Mouse (Mus musculus) urinary bladder, adult 2 months (tissue): Measurements from ENCODE around the gene Sumo2. TPM values are rescaled to one million over a fixed set of nuclear protein-coding genes. Genes with fewer than 3 reads are reported as not detected.
A peak's percentile ranks its signal among the peaks of the same experiment; 100 is the strongest.
"Not testable (repeated sequence)": the region's sequence is repeated elsewhere in the genome, so short reads cannot be mapped to it uniquely, and the experiment has no call there.

Experiments
- DNase-seq: peaks from one replicate; pipeline ENCODE4 v3.0.0; 2022; ENCODE audit warnings: low spot score
- polyA plus RNA-seq: library from polyadenylated mRNA; depleted of rRNA; stranded (reverse); fragments of >200 nt; gene quantifications from 2 replicates; pipeline ENCODE4 v1.2.3, GENCODE M21; 2012

Gene Sumo2
- polyA plus RNA-seq, 1 experiment, result 303 TPM

DNA sequence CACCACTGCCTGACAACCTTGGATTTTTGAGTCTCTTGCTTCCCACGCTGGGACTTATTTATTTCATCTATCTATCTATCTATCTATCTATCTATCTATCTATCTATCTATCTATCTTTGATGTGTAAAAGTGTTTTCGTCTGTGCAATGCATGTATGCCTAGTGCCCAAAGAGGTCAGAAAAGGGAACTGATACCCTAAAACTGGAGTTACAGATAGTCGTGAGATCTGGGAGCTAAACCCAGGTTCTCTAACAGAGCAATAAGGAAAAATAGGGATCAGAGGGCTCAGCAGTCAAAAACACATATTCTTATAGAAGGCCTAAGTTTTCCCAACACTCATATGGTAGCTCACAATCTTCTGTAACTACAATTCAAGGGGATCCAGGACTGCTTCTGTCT lies 16.5 kb downstream of the Sumo2 start:
- DNase-seq, result no peak

DNA sequence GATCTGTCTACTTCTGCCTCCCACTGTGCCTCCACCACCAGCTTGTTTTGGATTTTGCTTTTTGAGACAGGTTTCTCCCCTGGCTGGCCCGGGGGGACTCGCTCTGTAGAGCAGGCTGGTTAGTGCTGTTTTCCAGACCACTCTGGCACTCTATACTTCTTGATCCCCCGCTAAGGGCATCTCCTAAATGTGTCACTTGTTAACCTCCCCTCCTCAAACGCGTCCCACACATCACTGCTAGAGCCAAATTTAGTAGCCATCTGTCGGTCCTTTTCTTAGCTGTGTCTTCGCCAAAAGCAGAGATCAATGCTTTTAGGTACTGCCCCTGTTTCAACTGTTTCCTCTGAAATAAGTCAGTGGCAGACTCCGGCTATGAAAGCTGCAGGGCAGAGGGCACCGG lies 17.4 kb downstream of the Sumo2 start:
- no peak for DNase-seq

DNA sequence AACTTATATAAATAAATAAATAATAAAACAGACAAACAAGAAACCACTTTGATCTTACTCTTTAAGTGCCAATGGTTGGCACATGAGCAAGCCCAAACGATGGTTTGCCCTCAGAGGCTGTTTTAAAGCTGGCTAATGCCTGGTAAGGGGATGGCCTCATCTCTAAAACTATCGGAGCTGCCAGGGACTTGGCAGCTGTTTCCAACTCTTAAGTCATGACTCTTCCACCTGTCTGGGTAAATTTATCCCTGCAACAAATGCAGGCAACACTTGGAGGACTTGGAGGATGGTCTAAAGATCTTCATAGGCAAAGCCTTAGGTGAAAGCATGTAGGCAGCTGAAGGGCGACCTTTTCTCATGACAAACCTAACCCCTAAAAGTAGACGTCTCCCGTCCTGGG lies 19.1 kb downstream of the Sumo2 start:
- no peak for DNase-seq

DNA sequence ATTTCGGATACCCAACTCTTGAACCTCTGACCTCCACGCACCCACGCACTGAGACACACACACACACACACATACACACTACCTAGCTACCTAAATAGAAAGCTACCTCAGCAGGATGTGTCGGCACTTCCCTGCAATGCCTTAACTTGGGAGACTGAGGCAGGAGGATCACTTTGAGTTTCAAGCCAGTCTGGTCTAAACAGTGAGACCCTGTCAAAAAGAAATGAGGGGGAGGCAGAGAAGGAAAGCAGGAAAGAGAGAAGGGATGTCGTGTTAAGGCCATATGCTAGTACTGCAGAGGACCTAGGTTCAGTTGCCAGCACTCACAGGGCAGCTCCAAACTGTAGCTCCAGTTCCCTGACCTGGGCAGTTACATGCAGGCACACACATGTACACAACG lies 21.1 kb downstream of the Sumo2 start:
- no peak for DNase-seq

DNA sequence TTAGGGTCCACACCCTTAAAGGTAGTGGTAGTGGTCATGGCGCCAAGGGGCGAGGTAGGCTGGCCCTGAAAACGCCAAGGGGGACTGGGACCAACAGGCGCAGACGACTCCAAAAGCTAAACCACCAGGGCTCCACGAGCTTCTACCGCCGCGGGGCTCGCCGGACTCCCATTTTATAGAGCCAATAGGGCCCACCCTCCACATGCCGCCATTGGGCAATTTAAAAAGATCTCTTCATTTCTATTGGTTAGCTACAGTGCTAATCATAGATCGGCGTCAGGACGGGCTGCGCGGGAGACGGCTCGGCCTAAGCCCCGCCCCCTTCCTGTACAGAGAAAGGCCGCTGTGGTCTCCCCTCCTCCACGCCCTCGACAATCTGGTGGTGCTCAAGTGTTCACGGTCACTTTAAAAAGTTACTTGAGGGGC lies 21.8 kb downstream of the Sumo2 start, which contains the start of gene Jpt1:
TSS of gene Jpt1 (minus strand) at position 150 of the 426 bp plus-strand sequence.
- peak; percentile 97 for DNase-seq

DNA sequence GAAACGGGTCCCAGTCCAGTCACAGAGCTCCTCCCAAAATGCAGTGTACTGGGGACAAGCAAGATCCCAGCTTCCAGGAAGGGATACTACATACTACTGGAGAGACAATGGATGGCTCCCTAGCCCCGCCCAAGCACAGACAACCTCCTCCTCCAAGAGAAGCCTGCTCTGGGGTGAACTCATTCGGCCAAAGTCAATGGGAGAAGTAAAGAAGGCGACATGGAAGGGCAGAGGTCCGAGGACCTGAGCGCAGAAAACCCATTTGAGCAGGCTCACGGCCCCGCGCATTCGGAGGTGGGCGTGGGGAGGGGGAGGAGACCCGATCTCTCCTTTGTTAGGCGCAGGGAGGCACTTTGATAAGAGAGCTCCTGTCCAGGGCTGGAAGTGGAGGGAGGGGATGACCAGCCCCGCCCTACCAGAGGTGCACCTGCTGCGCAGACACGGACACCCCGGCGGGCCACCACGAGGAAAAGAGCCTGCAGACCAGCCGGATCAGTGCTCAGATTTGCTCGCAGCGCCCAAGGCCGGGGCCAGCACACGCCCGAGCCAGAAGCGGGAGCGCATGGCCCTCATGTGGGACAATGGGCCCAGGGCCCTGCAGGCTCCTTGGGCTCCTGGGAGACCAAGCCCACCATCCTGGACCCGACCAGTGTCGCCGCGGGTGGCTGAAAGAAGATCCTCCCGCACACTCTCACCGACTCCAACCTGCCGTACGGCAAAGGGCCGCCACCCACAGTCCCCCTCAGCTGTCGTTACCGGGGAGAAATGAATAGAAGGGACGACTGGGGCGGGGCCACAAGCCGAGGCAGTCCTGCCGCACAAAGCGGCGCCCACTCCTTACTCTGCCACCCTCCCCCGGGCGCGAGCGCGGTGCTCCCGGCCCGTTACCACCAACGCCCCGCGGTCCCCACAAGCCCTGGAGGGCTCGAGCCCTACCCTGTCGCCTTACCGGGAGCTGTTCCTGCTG lies 22.5 kb downstream of the Sumo2 start:
- peak; percentile 47 for DNase-seq

DNA sequence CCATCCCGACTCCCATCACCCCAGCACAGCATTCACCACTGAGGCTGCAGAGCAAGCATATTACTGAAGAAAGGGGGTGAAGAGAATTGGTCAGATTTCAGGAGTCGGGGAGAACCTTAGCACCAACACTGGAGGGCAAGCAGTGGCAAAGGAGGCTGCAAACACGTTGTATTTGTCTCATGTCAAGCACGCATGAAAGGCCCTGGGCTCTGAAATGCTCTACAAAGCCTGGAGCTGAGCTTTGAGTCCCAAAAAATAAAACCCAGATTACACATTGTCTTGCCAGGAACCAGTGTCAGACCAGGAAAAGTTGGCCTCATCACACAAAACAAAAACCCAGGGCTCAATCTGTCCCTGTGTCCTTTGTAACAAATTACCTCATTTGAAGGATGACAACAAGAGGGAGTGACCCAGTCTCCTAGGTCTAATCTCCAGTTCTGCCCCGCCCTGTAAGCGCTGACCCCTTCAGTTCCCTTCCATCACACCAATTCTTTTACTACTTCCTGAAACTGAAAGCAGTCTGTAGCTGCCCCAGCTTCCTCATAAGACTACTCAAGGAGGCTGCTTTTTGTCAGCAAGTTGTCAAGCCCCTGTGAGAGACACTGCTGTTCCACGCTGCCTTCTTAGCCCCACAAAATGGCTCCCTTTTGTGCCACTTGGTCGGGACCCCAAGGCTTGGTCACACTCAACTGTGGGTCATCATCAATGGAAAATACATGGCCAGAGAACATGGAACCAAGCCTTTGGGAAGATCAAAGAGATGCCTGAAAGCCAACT lies 23.5 kb downstream of the Sumo2 start:
- no peak for DNase-seq

DNA sequence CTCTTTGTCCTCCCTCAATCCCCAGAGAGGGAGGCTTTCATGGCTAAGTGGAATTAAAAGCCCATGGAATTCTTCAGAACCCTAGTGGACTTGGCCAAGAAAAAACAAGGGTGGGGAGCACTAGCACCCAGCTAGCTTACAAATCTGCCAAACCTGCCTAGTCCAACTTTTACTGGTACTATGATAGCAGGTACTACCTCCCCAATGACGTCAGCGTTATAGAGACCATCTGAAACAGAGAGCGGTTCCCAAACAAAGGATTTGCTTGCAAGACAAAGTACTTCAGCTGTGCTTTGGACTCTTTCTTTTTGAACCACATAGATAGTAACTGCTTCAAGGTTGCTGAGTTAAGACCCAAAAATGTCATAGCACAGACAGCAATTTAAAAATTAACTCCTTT lies 24.1 kb downstream of the Sumo2 start:
- no peak for DNase-seq

DNA sequence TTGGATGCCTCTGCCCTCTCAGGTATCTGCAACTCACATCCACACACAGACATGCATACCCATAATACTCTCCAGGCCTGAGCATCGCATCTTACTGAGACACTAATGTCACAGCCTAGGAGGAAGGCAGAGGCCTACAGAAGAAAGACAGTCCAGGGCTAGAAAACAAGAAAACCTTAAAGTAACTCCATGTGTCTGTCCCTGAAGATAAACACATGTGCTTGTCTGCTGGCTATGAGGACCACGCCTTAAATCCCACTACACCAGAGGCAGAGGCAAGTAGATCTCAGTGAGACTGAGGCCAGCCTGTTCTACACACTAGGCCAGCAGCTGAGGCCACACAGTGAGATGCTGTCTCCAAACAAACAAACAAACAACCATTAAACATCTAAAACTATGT lies 25.0 kb downstream of the Sumo2 start:
- DNase-seq, result no peak

DNA sequence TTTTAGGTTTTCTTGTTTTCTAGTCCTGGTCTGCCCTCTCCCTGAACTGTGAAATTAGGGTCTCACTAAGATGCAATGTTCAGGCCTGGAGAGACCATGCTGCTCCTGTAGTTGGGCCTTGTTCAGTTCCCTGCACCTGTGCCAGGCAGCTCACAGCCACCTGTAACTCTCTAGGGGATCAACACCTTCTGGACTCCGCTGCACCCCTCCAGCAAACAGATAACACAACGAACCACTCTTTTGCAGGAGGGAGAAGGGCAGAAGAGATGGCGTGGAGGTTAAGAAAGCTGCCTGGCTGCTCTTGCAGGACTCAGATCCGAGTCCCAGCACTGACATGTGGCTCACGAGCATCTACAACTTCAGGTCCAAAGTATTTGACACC lies 25.6 kb downstream of the Sumo2 start:
- DNase-seq, result no peak

DNA sequence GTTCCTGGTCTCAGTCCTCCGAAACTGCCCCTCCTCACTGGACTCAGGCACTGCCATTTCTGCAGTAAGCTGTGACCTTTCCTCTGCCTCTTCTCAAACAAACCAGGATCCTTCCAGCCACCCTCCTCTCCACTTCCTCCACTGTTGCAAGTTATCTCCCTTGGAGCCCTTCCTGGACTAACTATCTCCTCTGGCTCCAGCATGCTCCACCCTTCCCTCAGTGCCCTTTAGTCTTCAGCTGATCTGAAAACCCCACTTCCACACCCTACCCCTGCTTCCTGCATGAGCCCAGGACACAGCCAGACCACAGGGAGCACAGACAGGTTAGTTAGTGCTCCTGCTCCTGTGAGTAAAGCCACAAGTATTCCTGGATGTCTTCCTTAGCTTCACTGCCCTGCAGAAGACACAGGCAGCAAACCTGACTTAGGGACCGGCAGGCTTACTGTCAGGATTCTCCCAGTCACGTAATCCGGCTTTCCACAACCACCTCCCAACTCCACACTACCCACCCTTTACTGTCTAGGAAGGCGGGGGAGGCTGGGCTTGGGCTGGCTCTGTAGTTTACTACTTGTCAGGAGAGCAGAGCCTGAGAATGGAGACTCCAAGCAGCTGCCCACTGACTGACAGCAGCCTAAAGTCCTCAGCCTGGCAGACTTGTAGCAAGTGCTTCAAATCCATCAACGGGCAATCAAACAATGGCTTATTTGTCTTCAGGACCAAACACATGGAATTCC lies 26.1 kb downstream of the Sumo2 start:
- no peak for DNase-seq

DNA sequence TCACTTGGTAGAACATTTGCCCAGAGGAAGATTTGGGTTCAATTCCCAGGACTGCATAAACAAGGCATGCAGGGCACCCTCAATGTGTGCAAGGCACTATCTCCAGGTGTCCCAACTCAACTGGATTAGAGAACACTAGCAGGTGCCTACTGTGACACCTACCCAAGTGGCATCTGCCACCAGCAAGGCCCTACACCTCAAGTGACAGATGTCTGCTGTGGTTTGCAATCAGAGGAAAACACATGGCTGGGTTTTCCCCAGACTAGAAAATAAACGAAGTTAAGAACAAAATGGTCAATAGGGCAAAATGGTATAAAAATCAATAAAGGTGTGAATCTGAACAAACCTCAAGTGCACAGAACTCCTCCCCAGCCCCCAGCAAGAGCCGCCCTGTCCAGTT lies 28.0 kb downstream of the Sumo2 start:
- no peak for DNase-seq

DNA sequence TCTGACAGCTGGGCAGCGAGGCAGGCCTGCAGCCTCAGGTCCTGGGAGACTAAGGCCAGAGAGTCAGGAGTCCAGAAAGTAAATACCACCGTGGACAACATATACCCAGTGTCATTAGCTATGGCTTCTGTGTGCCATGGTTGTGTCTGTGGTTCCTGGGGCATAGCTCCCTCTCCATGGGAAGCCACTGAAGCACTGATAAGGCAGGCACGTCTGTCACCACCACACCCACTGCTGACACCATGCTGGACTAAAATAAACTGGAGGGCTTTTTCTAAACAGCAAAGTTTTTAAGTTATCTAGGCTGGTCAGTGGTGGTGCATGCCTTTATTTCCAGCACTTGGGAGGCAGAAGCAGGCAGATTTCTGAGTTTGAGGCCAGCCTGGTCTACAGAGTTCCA lies 29.5 kb downstream of the Sumo2 start:
- DNase-seq, result no peak

DNA sequence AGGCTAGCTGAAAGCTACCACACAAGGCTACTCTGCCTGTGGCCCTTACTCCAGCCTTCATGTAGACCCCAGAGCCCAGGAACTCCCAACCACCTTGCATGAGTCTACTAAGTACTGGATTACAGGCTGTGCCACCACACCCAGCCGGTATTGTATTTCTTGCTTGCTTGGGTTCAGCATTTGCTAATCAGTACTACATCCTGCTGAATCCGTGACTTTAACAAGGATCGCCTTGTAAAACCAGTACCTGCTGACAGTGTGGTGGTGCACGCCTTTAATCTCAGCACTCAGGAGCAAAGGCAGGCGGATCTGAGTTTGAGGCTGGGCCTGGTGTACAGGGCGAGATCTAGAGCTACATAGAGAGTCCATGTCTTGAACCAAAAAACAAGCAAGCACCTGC lies 33.4 kb downstream of the Sumo2 start:
- DNase-seq, result no peak

DNA sequence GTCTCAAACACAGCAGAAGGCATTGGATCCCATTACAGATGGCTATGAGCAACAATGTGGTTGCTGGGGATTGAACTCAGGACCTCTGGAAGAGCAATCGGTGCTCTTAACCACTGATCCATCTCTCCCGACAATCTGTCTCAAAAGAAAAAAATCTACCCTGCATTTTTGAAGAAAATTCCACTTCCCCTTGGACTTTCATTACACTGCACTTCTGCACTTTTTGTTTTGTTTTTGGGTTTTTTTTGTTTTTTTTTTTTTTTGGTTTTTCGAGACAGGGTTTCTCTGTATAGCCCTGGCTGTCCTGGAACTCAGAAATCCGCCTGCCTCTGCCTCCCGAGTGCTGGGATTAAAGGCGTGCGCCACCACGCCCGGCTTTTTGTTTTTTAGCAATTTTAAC lies 39.5 kb downstream of the Sumo2 start:
- not testable (repeated sequence) for DNase-seq

DNA sequence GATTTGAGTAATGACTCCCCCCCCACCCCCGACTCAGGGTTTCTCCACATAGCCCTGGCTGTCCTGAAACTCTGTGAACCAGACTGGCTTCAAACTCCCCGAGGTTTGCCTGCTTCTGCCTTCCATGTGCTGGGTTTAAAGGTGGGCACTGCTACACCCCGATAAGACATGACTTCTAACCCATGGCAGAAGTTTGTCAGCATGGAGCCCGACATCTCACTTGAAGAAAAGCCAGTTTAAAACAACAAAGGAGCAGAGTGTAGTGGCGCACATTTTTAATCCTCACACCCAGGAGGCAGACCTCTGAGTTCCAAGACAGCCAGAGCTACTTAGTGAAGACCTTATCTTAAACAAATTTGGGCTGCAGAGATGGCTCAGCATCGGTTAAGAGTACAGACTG lies 43.7 kb downstream of the Sumo2 start:
- DNase-seq, result no peak

DNA sequence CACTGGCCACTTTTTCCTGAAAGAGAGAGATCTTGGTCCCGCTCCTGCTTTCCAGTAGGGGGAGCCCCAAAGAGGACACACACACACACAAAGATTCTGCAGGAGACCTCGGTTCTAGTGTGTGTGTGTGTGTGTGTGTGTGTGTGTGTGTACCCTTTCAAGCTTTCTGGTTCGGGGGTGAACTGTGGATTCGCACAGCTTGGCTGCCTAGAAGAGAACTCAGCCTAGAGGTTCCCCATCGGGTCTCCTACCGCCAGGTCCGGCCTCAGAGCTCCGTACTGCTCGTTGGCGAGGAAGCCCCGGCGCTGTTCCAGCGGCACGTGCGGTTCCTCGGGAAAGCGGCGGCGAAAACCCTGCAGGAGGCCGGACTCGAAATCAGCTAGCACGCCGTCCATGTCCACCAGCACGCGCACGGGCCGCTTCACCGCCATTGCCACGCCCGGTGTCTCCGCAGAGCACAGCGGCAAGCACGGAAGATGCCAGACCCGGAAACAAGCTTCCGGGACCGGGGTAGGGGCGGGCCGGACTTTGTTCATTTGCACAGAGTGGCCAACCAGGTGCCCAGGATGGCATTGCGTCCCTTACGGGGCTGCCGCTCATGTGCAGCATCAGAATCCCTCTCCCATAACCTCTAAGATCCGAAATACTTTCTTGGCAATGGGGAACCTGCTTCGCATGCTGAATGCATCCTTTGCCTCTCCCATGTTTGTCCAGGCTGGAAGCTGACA lies 44.6 kb downstream of the Sumo2 start, which contains the start of gene Nt5c:
TSS of gene Nt5c (minus strand) at position 507 of the 728 bp plus-strand sequence.
- peak; percentile 73 for DNase-seq

DNA sequence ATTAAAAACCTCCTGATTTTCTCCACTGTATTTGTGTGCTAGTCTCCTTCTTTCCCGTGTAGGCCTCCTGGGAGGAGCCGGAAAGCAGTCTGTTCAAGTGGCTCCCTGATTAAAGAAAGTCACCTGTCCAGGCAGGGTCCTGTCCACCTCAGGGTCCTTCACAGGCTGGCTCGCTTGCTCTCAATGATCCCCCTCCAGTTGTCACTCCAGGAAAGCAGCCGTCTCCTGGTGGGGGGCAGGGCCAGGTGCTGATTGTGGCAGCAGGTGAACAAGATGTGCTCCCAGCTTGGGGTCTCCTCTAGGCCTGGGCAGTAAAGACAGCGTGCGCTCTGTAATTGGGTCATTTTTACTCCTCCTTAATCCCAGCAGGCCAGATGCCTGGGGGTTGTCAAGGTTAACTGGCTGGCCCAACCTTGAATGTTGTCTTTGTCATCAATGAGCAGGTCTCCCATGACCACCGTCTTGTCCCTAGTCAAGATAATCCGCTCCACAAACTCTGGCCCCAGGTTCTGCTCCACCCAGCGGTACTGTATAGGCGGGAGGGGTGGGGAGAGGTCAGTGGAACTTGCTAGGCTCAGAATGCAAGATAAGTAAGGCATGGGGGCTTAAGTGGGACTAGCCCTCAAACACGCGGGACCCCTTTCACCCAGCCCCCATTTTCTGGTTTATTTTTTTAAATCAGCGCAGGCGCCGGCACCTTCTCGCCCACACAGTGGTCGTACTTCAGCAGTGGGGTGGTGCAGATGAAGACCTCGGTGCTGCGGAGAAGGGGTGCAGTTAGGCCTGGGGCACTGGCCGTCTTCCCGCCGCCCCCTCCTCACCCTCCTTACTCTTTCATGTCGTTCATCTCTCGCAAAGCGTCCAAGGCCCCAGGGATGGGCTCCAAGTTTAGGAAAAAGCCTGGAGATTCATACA lies 45.4 kb downstream of the Sumo2 start:
- DNase-seq, result peak; percentile 27

DNA sequence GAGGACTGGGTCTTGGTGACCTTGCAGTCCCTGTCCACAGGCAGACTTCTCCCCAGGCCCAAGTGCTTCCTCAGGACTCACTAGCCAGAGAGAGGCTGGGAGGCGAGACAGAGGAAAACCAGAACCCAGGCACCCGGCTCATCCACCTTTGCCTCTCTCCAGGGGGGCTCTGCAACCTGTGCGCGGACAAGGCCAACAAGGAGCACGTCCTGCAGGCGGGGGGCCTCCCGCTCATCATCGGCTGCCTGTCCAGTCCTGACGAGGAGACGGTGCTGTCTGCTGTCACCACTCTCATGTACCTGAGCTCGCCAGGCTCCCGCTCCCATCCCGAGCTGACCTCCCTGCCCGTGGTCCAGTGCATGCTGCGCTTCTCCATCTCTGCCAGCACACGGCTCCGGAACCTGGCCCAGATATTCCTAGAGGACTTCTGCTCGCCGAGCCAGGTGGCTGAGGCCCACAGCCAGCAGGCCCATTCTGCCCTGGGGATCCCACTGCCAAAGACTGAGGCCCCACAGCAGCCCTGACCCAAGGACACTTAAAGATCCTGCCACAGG lies 47.4 kb downstream of the Sumo2 start:
- DNase-seq, result no peak

DNA sequence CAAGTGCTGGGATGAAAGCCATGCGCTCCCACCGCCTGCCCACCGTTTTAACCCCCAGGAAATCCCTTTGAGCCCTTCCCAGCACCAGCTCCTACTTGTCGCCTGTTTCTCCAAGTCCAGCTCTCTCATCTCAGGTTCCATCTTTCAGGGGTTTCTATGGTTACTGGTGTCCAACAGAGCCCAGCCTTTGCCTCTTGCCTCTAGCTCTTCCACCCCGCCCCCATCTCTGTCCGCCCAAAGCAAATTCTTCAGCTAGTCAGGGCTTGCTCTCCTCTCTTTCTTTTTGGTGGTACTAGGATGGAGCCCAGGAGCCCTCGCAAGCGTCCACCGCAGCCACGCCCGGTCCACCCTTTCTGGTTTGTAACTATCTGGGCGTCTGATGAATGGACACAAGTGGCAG lies 50.9 kb downstream of the Sumo2 start:
- DNase-seq, result no peak
